Mouse (Mus musculus): ENCODE measurements around the gene Olfr633. TPM values are rescaled to one million over a fixed set of nuclear protein-coding genes. Genes with fewer than 3 reads are reported as not detected.
"Not testable (repeated sequence)": the region's sequence is repeated elsewhere in the genome, so short reads cannot be mapped to it uniquely, and the experiment has no call there.

Olfr633 gene
- total and polyA plus RNA-seq, 2 experiments: not detected

DNA sequence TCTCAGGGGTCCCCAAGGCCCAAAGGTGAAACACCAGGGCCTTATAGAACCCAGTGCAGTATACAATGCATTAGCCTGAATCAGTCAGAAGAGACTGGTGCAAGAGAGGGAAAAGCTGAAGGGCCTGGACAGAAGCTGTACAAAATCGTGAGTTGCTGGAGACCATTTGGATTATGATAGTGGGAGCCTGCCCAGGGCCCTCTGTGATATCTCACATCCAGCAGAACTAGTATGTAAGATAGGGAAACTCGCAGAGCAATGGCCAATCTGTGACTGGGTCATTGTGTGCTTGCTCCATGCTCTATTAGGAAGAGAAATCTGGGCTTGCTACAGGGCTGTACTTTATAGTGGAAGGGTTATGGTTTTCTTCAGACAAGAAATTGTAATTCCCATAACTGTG, 10.0 kb upstream of the Olfr633 start, which contains the start of gene Olfr632:
Gene Olfr632, plus strand, starts transcription at position 84 of the 400 bp plus-strand sequence.
- Histone ChIP-seq H3K4me3 (ENCODE audit: insufficient read depth, low read depth, low read length) (no peak within 1 kb of the TSS), H3K27ac (replicated peaks; ENCODE audit: insufficient read depth, low read depth, low read length) (no peak within 1 kb of the TSS), H3K27me3 (ENCODE audit: control insufficient read depth, insufficient read depth, low read length) (no peaks in the 10 kb centered on the region), H3K79me2 (ENCODE audit: control insufficient read depth, insufficient read depth, low read length) (no peaks in the 10 kb centered on the region), H3K36me3 (ENCODE audit: control insufficient read depth, insufficient read depth, low read length) (no peaks in the 10 kb centered on the region), H3K4me1 (ENCODE audit: control insufficient read depth, insufficient read depth, low read length) (no peaks in the 10 kb centered on the region), H3K9ac (ENCODE audit: low read depth, low read length) (no peak within 1 kb of the TSS)
- no peak for TF ChIP-seq CTCF (IDR thresholded peaks at IDR 0.05; ENCODE audit: low read depth, low read length)
- TF ChIP-seq POLR2A (IDR thresholded peaks at IDR 0.05; ENCODE audit: extremely low read depth, insufficient read depth, low read length): no peak
- WGBS: 59% methylated on average over 2 of the region's 2 CpGs
- DNase-seq (ENCODE audit: extremely low read depth, low read depth, low spot score): no peak

GRCm38 (mm10) chr7:103942730-103943129, 1.5 kb upstream of the Olfr633 start:
- Histone ChIP-seq H3K36me3 (ENCODE audit: control insufficient read depth, insufficient read depth, low read length) (no peaks in the 10 kb centered on the region), H3K79me2 (ENCODE audit: control insufficient read depth, insufficient read depth, low read length) (no peaks in the 10 kb centered on the region), H3K4me1 (ENCODE audit: control insufficient read depth, insufficient read depth, low read length) (no peaks in the 10 kb centered on the region), H3K4me3 (ENCODE audit: insufficient read depth, low read depth, low read length) (no peak overlapping the region), H3K9ac (ENCODE audit: low read depth, low read length) (no peak overlapping the region), H3K27me3 (ENCODE audit: control insufficient read depth, insufficient read depth, low read length) (no peaks in the 10 kb centered on the region), H3K27ac (replicated peaks; ENCODE audit: insufficient read depth, low read depth, low read length) (no peak overlapping the region)
- TF ChIP-seq POLR2A (IDR thresholded peaks at IDR 0.05; ENCODE audit: extremely low read depth, insufficient read depth, low read length) (no peak), CTCF (IDR thresholded peaks at IDR 0.05; ENCODE audit: low read depth, low read length) (peak; percentile 64; the same call in 1 of the 2 replicates)
- peak; percentile 33 for DNase-seq (ENCODE audit: extremely low read depth, low read depth, low spot score)
- 25% methylated on average over 2 of the region's 2 CpGs for WGBS

GRCm38 (mm10) chr7:103966873-103967272, 22.6 kb downstream of the Olfr633 start:
- not testable (repeated sequence) for H3K36me3 ChIP-seq (ENCODE audit: control insufficient read depth, insufficient read depth, low read length); H3K79me2 ChIP-seq (ENCODE audit: control insufficient read depth, insufficient read depth, low read length); H3K4me3 ChIP-seq (ENCODE audit: insufficient read depth, low read depth, low read length); H3K4me1 ChIP-seq (ENCODE audit: control insufficient read depth, insufficient read depth, low read length); H3K9ac ChIP-seq (ENCODE audit: low read depth, low read length); H3K27ac ChIP-seq (replicated peaks; ENCODE audit: insufficient read depth, low read depth, low read length); DNase-seq (ENCODE audit: extremely low read depth, low read depth, low spot score); H3K27me3 ChIP-seq (ENCODE audit: control insufficient read depth, insufficient read depth, low read length)
- 92% methylated on average over 22 of the region's 22 CpGs for WGBS

GRCm38 (mm10) chr7:103970852-103971251, 26.6 kb downstream of the Olfr633 start, which contains the start of gene Olfr635:
Gene Olfr635, plus strand, starts transcription at chr7:103971152.
- DNase-seq (ENCODE audit: extremely low read depth, low read depth, low spot score): no peak
- H3K4me1 ChIP-seq (ENCODE audit: control insufficient read depth, insufficient read depth, low read length): no peaks in the 10 kb centered on the region

DNA sequence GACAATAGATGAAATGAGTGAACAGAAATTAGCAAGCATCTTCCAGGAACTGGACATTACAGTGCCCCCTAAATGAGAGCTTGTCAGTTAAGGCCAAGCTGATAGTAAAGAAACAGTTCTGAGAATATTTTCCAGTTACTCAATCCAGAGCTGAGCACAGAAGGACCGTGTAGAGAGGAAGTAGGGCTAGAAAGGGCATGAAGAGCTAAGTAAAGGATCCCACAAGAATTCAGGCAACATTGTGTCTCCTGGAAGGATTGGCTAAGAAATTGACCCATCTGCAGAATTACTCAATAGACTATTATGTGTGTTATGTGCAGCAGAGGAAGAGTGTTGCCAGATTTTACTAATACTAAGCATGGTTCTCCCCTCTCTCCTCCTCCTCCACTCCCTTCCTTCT, 27.5 kb downstream of the Olfr633 start:
- DNase-seq (ENCODE audit: extremely low read depth, low read depth, low spot score): no peak
- H3K27me3 ChIP-seq (ENCODE audit: control insufficient read depth, insufficient read depth, low read length): no peaks in the 10 kb centered on the region
- H3K79me2 ChIP-seq (ENCODE audit: control insufficient read depth, insufficient read depth, low read length): no peaks in the 10 kb centered on the region
- H3K27ac ChIP-seq (replicated peaks; ENCODE audit: insufficient read depth, low read depth, low read length): no peak overlapping the region
- no peak overlapping the region for H3K9ac ChIP-seq (ENCODE audit: low read depth, low read length)
- H3K4me1 ChIP-seq (ENCODE audit: control insufficient read depth, insufficient read depth, low read length): no peaks in the 10 kb centered on the region
- TF ChIP-seq POLR2A (IDR thresholded peaks at IDR 0.05; ENCODE audit: extremely low read depth, insufficient read depth, low read length) (no peak), CTCF (IDR thresholded peaks at IDR 0.05; ENCODE audit: low read depth, low read length) (no peak)
- no peak overlapping the region for H3K4me3 ChIP-seq (ENCODE audit: insufficient read depth, low read depth, low read length)
- H3K36me3 ChIP-seq (ENCODE audit: control insufficient read depth, insufficient read depth, low read length): no peaks in the 10 kb centered on the region
- 44% methylated on average over 1 of the region's 1 CpGs for WGBS

More at GRCm38 (mm10) chr7:103970852-103971251, 26.6 kb downstream of the Olfr633 start, which contains the start of gene Olfr635:
- H3K36me3 ChIP-seq (ENCODE audit: control insufficient read depth, insufficient read depth, low read length): no peaks in the 10 kb centered on the region
- no peak within 1 kb of the TSS for H3K9ac ChIP-seq (ENCODE audit: low read depth, low read length)
- H3K27ac ChIP-seq (replicated peaks; ENCODE audit: insufficient read depth, low read depth, low read length): no peak within 1 kb of the TSS
- no peaks in the 10 kb centered on the region for H3K79me2 ChIP-seq (ENCODE audit: control insufficient read depth, insufficient read depth, low read length)
- WGBS: 53% methylated on average over 1 of the region's 1 CpGs
- no peak within 1 kb of the TSS for H3K4me3 ChIP-seq (ENCODE audit: insufficient read depth, low read depth, low read length)
- no peaks in the 10 kb centered on the region for H3K27me3 ChIP-seq (ENCODE audit: control insufficient read depth, insufficient read depth, low read length)
- TF ChIP-seq POLR2A (IDR thresholded peaks at IDR 0.05; ENCODE audit: extremely low read depth, insufficient read depth, low read length) (no peak), CTCF (IDR thresholded peaks at IDR 0.05; ENCODE audit: low read depth, low read length) (no peak)

DNA sequence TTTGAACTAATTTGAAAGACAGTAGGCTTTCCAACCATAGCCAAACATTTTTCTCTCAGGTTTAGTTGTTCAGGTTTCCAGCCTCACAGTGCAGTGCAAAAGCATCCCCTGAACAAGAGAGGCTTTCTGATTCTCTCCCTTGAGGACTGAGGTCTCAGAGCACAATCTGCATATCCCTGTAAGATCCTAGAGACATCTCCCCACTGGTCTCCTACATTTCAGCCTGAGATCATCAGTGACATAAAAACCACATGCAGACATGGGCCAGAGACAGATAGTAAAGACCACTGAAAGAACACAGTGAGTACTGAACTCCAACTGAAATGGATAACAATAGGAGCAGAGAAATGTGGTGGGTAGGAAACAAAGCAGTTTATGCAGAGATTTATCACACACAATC, 54.2 kb downstream of the Olfr633 start, which contains the start of gene Olfr638:
Gene Olfr638, plus strand, starts transcription at position 301 of the 400 bp plus-strand sequence.
- no peak for DNase-seq (ENCODE audit: extremely low read depth, low read depth, low spot score)
- Histone ChIP-seq H3K79me2 (ENCODE audit: control insufficient read depth, insufficient read depth, low read length) (no peaks in the 10 kb centered on the region), H3K27me3 (ENCODE audit: control insufficient read depth, insufficient read depth, low read length) (no peaks in the 10 kb centered on the region), H3K4me3 (ENCODE audit: insufficient read depth, low read depth, low read length) (no peak within 1 kb of the TSS), H3K36me3 (ENCODE audit: control insufficient read depth, insufficient read depth, low read length) (no peaks in the 10 kb centered on the region), H3K9ac (ENCODE audit: low read depth, low read length) (no peak within 1 kb of the TSS), H3K4me1 (ENCODE audit: control insufficient read depth, insufficient read depth, low read length) (no peaks in the 10 kb centered on the region), H3K27ac (replicated peaks; ENCODE audit: insufficient read depth, low read depth, low read length) (no peak within 1 kb of the TSS)
- TF ChIP-seq CTCF (IDR thresholded peaks at IDR 0.05; ENCODE audit: low read depth, low read length) (no peak), POLR2A (IDR thresholded peaks at IDR 0.05; ENCODE audit: extremely low read depth, insufficient read depth, low read length) (no peak)

Other genes starting within 250 kb of the Olfr633 start
Only the 30 nearest of the 33 such genes appear.
- gene Olfr628, start 214.1 kb upstream of the Olfr633 start, total RNA-seq (2014; rRNA removed): not detected in 2 replicates
- not detected in 2 replicates for gene Olfr628, start 214.1 kb upstream of the Olfr633 start, polyA plus RNA-seq (2012; rRNA removed)
- not detected in 2 replicates for gene Olfr629, start 199.5 kb upstream of the Olfr633 start, total RNA-seq (2014; rRNA removed)
- not detected in 2 replicates for gene Olfr629, start 199.5 kb upstream of the Olfr633 start, polyA plus RNA-seq (2012; rRNA removed)
- gene Olfr630, start 187.1 kb upstream of the Olfr633 start, total RNA-seq (2014; rRNA removed): not detected in 2 replicates
- not detected in 2 replicates for gene Olfr630, start 187.1 kb upstream of the Olfr633 start, polyA plus RNA-seq (2012; rRNA removed)
- not detected in 2 replicates for gene Olfr69, start 172.8 kb upstream of the Olfr633 start, total RNA-seq (2014; rRNA removed)
- gene Olfr69, start 172.8 kb upstream of the Olfr633 start, polyA plus RNA-seq (2012; rRNA removed): not detected in 2 replicates
- not detected in 2 replicates for gene Olfr68, start 164.7 kb upstream of the Olfr633 start, total RNA-seq (2014; rRNA removed)
- not detected in 2 replicates for gene Olfr68, start 164.7 kb upstream of the Olfr633 start, polyA plus RNA-seq (2012; rRNA removed)
- not detected in 2 replicates for gene Olfr67, start 152.6 kb upstream of the Olfr633 start, total RNA-seq (2014; rRNA removed)
- gene Olfr67, start 152.6 kb upstream of the Olfr633 start, polyA plus RNA-seq (2012; rRNA removed): not detected in 2 replicates
- 116 and 144 TPM in 2 replicates for gene Hbb-bt, start 130.4 kb upstream of the Olfr633 start, total RNA-seq (2014; rRNA removed)
- 56.2 and 75.5 TPM in 2 replicates for gene Hbb-bt, start 130.4 kb upstream of the Olfr633 start, polyA plus RNA-seq (2012; rRNA removed)
- gene Hbb-bs, start 116.3 kb upstream of the Olfr633 start, total RNA-seq (2014; rRNA removed): 760 and 1,100 TPM in 2 replicates
- 551 and 848 TPM in 2 replicates for gene Hbb-bs, start 116.3 kb upstream of the Olfr633 start, polyA plus RNA-seq (2012; rRNA removed)
- gene Hbb-bh2, start 103.9 kb upstream of the Olfr633 start, total RNA-seq (2014; rRNA removed): not detected in 2 replicates
- not detected in 2 replicates for gene Hbb-bh2, start 103.9 kb upstream of the Olfr633 start, polyA plus RNA-seq (2012; rRNA removed)
- gene Hbb-bh1, start 101.3 kb upstream of the Olfr633 start, total RNA-seq (2014; rRNA removed): not detected in 2 replicates
- gene Hbb-bh1, start 101.3 kb upstream of the Olfr633 start, polyA plus RNA-seq (2012; rRNA removed): not detected in 2 replicates
- not detected in 2 replicates for gene Hbb-y, start 91.2 kb upstream of the Olfr633 start, total RNA-seq (2014; rRNA removed)
- not detected in 2 replicates for gene Hbb-y, start 91.2 kb upstream of the Olfr633 start, polyA plus RNA-seq (2012; rRNA removed)
- gene Olfr66, start 58.2 kb upstream of the Olfr633 start, total RNA-seq (2014; rRNA removed): not detected in 2 replicates
- gene Olfr66, start 58.2 kb upstream of the Olfr633 start, polyA plus RNA-seq (2012; rRNA removed): not detected in 2 replicates
- gene Olfr64, start 50.0 kb upstream of the Olfr633 start, total RNA-seq (2014; rRNA removed): not detected in 2 replicates
- gene Olfr64, start 50.0 kb upstream of the Olfr633 start, polyA plus RNA-seq (2012; rRNA removed): not detected in 2 replicates
- gene Olfr65, start 41.0 kb upstream of the Olfr633 start, total RNA-seq (2014; rRNA removed): not detected in 2 replicates
- not detected in 2 replicates for gene Olfr65, start 41.0 kb upstream of the Olfr633 start, polyA plus RNA-seq (2012; rRNA removed)
- not detected in 2 replicates for gene Olfr631, start 15.6 kb upstream of the Olfr633 start, total RNA-seq (2014; rRNA removed)
- not detected in 2 replicates for gene Olfr631, start 15.6 kb upstream of the Olfr633 start, polyA plus RNA-seq (2012; rRNA removed)
- not detected in 2 replicates for gene Olfr632, start 10.1 kb upstream of the Olfr633 start, total RNA-seq (2014; rRNA removed)
- not detected in 2 replicates for gene Olfr632, start 10.1 kb upstream of the Olfr633 start, polyA plus RNA-seq (2012; rRNA removed)
- gene Olfr635, start 26.7 kb downstream of the Olfr633 start, total RNA-seq (2014; rRNA removed): not detected in 2 replicates
- not detected in 2 replicates for gene Olfr635, start 26.7 kb downstream of the Olfr633 start, polyA plus RNA-seq (2012; rRNA removed)
- gene Olfr638, start 54.3 kb downstream of the Olfr633 start, total RNA-seq (2014; rRNA removed): not detected in 2 replicates
- not detected in 2 replicates for gene Olfr638, start 54.3 kb downstream of the Olfr633 start, polyA plus RNA-seq (2012; rRNA removed)
- under 0.01 TPM in 2 replicates for gene Olfr639, start 72.9 kb downstream of the Olfr633 start, total RNA-seq (2014; rRNA removed)
- gene Olfr639, start 72.9 kb downstream of the Olfr633 start, polyA plus RNA-seq (2012; rRNA removed): not detected in 2 replicates
- gene Olfr640, start 81.1 kb downstream of the Olfr633 start, total RNA-seq (2014; rRNA removed): not detected in 2 replicates
- not detected in 2 replicates for gene Olfr640, start 81.1 kb downstream of the Olfr633 start, polyA plus RNA-seq (2012; rRNA removed)
- gene Olfr641, start 91.0 kb downstream of the Olfr633 start, total RNA-seq (2014; rRNA removed): not detected in 2 replicates
- gene Olfr641, start 91.0 kb downstream of the Olfr633 start, polyA plus RNA-seq (2012; rRNA removed): not detected in 2 replicates
- gene Olfr642, start 108.2 kb downstream of the Olfr633 start, total RNA-seq (2014; rRNA removed): not detected in 2 replicates
- not detected in 2 replicates for gene Olfr642, start 108.2 kb downstream of the Olfr633 start, polyA plus RNA-seq (2012; rRNA removed)
- gene 4930516K23Rik, start 117.0 kb downstream of the Olfr633 start, total RNA-seq (2014; rRNA removed): not detected in 2 replicates
- not detected in 2 replicates for gene 4930516K23Rik, start 117.0 kb downstream of the Olfr633 start, polyA plus RNA-seq (2012; rRNA removed)
- not detected in 2 replicates for gene Olfr644, start 127.4 kb downstream of the Olfr633 start, total RNA-seq (2014; rRNA removed)
- not detected in 2 replicates for gene Olfr644, start 127.4 kb downstream of the Olfr633 start, polyA plus RNA-seq (2012; rRNA removed)
- not detected in 2 replicates for gene Olfr645, start 141.0 kb downstream of the Olfr633 start, total RNA-seq (2014; rRNA removed)
- not detected in 2 replicates for gene Olfr645, start 141.0 kb downstream of the Olfr633 start, polyA plus RNA-seq (2012; rRNA removed)
- not detected in 2 replicates for gene Olfr646, start 160.4 kb downstream of the Olfr633 start, total RNA-seq (2014; rRNA removed)
- gene Olfr646, start 160.4 kb downstream of the Olfr633 start, polyA plus RNA-seq (2012; rRNA removed): not detected in 2 replicates
- not detected in 2 replicates for gene Ubqln5, start 185.4 kb downstream of the Olfr633 start, total RNA-seq (2014; rRNA removed)
- gene Ubqln5, start 185.4 kb downstream of the Olfr633 start, polyA plus RNA-seq (2012; rRNA removed): not detected in 2 replicates
- not detected in 2 replicates for gene Olfr643, start 193.0 kb downstream of the Olfr633 start, total RNA-seq (2014; rRNA removed)
- not detected in 2 replicates for gene Olfr643, start 193.0 kb downstream of the Olfr633 start, polyA plus RNA-seq (2012; rRNA removed)
- gene Ubqln3, start 198.8 kb downstream of the Olfr633 start, total RNA-seq (2014; rRNA removed): not detected in 2 replicates
- not detected in 2 replicates for gene Ubqln3, start 198.8 kb downstream of the Olfr633 start, polyA plus RNA-seq (2012; rRNA removed)
- gene Ubqlnl, start 206.1 kb downstream of the Olfr633 start, total RNA-seq (2014; rRNA removed): not detected in 2 replicates
- not detected in 2 replicates for gene Ubqlnl, start 206.1 kb downstream of the Olfr633 start, polyA plus RNA-seq (2012; rRNA removed)